Mouse (Mus musculus) cortical plate, adult 2 months (tissue): ENCODE measurements at regions not wholly inside any gene's neighbourhood (a gene's known extent, or its start where the extent isn't known, plus 50 kb on each side); places are given as distances from the start of the nearest gene placed in this dataset.

ENCODE experiments used
- CTCF ChIP-seq: fragments of 200-500 bp; IDR thresholded peaks from 2 replicates; pipeline ENCODE4 v1.5.1; 2011; ENCODE audit warnings: mild to moderate bottlenecking, control low read depth, low read length; ENCODE audit not compliant: insufficient read depth; ENCODE audit errors: extremely low read depth
- POLR2A ChIP-seq: fragments of 200-500 bp; IDR thresholded peaks from 2 replicates; pipeline ENCODE4 v1.6.1; 2011; ENCODE audit warnings: mild to moderate bottlenecking, low read length, control low read depth; ENCODE audit not compliant: insufficient read depth; ENCODE audit errors: extremely low read depth

GRCm38 (mm10) chr8:39902251-39902650 lies 772.6 kb upstream of the Adam24 start:
- TF ChIP-seq CTCF: no peak
- TF ChIP-seq POLR2A: no peak
